9 mouse cellular contexts compared by ENCODE assay signal in genomic region chr11:22587691-22588241, GRCm38 (mm10).
DNase-seq lines count a peak whose midpoint lies in the region; ATAC-seq and TF ChIP-seq lines count a peak whose summit lies in the region.
"Had no signal": no experiment of that assay in that cellular context is flagged by ENCODE, and none has a peak within 500 bp of the region (broad histone marks: within the 10 kb centered on the region; RNA-seq: fewer than 3 reads in every experiment).

No protein-coding gene starts in this region.

- peaks cover 34% of the 10 kb centered on the region for H3K4me1 ChIP-seq in heart, postnatal 0 days (ENCODE audit: control insufficient read depth, insufficient read depth)
- H3K4me1 ChIP-seq in lung, embryonic 15.5 days: peaks cover 52% of the 10 kb centered on the region

- ATAC-seq in heart, postnatal 0 days (ENCODE audit: insufficient read depth, low read depth): no peak
- peak; percentile 44; the same call in 1 of the 2 replicates for ATAC-seq in lung, embryonic 15.5 days (ENCODE audit: borderline replicate concordance, extremely low read depth, low FRiP score, low TSS enrichment)

- no peaks in the 10 kb centered on the region for H3K27me3 ChIP-seq in heart, postnatal 0 days (ENCODE audit: control insufficient read depth, insufficient read depth, low read length)
- H3K27me3 ChIP-seq in lung, embryonic 15.5 days: no peaks in the 10 kb centered on the region

- WGBS in heart, postnatal 0 days: 19% methylated on average over 7 of the region's 7 CpGs
- WGBS in lung, embryonic 15.5 days: 24% methylated on average over 7 of the region's 7 CpGs

- no peaks in the 10 kb centered on the region for H3K9me3 ChIP-seq in heart, postnatal 0 days (replicated peaks; ENCODE audit: control insufficient read depth, low read length)
- H3K9me3 ChIP-seq in lung, embryonic 15.5 days: no peaks in the 10 kb centered on the region

- TF ChIP-seq CTCF in heart, postnatal 0 days (IDR thresholded peaks at IDR 0.05; ENCODE audit: low read depth): no peak

- 0 out of 2 replicates have a peak overlapping the region, but pooled peaks have one; percentile 8 for H3K4me2 ChIP-seq in heart, postnatal 0 days (ENCODE audit: low read depth, low read length)
- H3K4me2 ChIP-seq in lung, embryonic 15.5 days: 0 out of 2 replicates have a peak overlapping the region, but pooled peaks have one; percentile 9

- peak overlapping the region; percentile 76 for H3K27ac ChIP-seq in heart, postnatal 0 days (ENCODE audit: low read depth)
- H3K27ac ChIP-seq in lung, embryonic 15.5 days: peak overlapping the region; percentile 88
- H3K27ac ChIP-seq: macrophage had no signal

- no peak overlapping the region for H3K4me3 ChIP-seq in heart, postnatal 0 days (ENCODE audit: low read depth, low read length)
- no peak overlapping the region for H3K4me3 ChIP-seq in lung, embryonic 15.5 days

- no peak overlapping the region for H3K9ac ChIP-seq in heart, postnatal 0 days (replicated peaks; ENCODE audit: low read depth, low read length)
- no peak overlapping the region for H3K9ac ChIP-seq in lung, embryonic 15.5 days

- peak; percentile 82 for DNase-seq in brain, adult 2 months (ENCODE audit: low read depth, low spot score)
- DNase-seq in cerebellum, postnatal 14 days: peak; percentile 61 to 72
- peak; percentile 39 for DNase-seq in heart, postnatal 0 days (ENCODE audit: low spot score)
- peak; percentile 64 for DNase-seq in kidney, postnatal 14 days
- DNase-seq in right cerebral cortex, postnatal 25 days: peak; percentile 23
- DNase-seq in natural killer cell, adult 2 months (ENCODE audit: low spot score in 2 of 2): no peak
- DNase-seq in thymus, postnatal 36 days: no peak

- H3K36me3 ChIP-seq in heart, postnatal 0 days (replicated peaks; ENCODE audit: control insufficient read depth, insufficient read depth, low read length): no peaks in the 10 kb centered on the region
- H3K36me3 ChIP-seq in lung, embryonic 15.5 days: no peaks in the 10 kb centered on the region

- TF ChIP-seq EP300 in heart, postnatal 0 days (IDR thresholded peaks at IDR 0.05; ENCODE audit: low read depth): no peak

Comparison
In these comparisons a context has a peak if more than half of its experiments do, and no peak if none do; other contexts are left out.
1. DNase-seq: peak in brain, adult 2 months (single experiment), cerebellum, postnatal 14 days (2 of 2), heart, postnatal 0 days (single experiment), kidney, postnatal 14 days (single experiment) and right cerebral cortex, postnatal 25 days (single experiment); none in natural killer cell, adult 2 months (0 of 2) and thymus, postnatal 36 days (0 of 2).